Mouse (Mus musculus): ENCODE measurements at regions not wholly inside any gene's neighbourhood (a gene's known extent, or its start where the extent isn't known, plus 50 kb on each side); places are given as distances from the start of the nearest gene placed in this dataset.

GRCm38 (mm10) chr2:33983112-33983748 lies 95.5 kb upstream of the Mvb12b start:
- Histone ChIP-seq H3K9ac (ENCODE audit: low read length) (no peak overlapping the region), H3K27ac (ENCODE audit: low read depth) (no peak overlapping the region), H3K4me2 (ENCODE audit: low read length) (no peak overlapping the region), H3K27me3 (replicated peaks; ENCODE audit: control insufficient read depth, insufficient read depth, low read length) (no peaks in the 10 kb centered on the region), H3K36me3 (ENCODE audit: control insufficient read depth, insufficient read depth, low read length) (no peaks in the 10 kb centered on the region), H3K9me3 (ENCODE audit: control insufficient read depth, low read length) (no peaks in the 10 kb centered on the region), H3K4me3 (ENCODE audit: low read depth, low read length) (no peak overlapping the region), H3K4me1 (replicated peaks; ENCODE audit: control insufficient read depth, insufficient read depth, low read length) (no peaks in the 10 kb centered on the region)
- 37% methylated on average over 11 of the region's 11 CpGs for WGBS
- no peak for DNase-seq (ENCODE audit: low spot score)
- ATAC-seq (replicated peaks; ENCODE audit: low FRiP score, low TSS enrichment, low read depth), result no peak

GRCm38 (mm10) chr2:33981936-33982335 lies 94.2 kb upstream of the Mvb12b start:
- Histone ChIP-seq H3K4me3 (ENCODE audit: low read depth, low read length) (no peak overlapping the region), H3K9me3 (ENCODE audit: control insufficient read depth, low read length) (no peaks in the 10 kb centered on the region), H3K4me1 (replicated peaks; ENCODE audit: control insufficient read depth, insufficient read depth, low read length) (no peaks in the 10 kb centered on the region), H3K27ac (ENCODE audit: low read depth) (no peak overlapping the region), H3K4me2 (ENCODE audit: low read length) (no peak overlapping the region), H3K27me3 (replicated peaks; ENCODE audit: control insufficient read depth, insufficient read depth, low read length) (no peaks in the 10 kb centered on the region), H3K36me3 (ENCODE audit: control insufficient read depth, insufficient read depth, low read length) (no peaks in the 10 kb centered on the region), H3K9ac (ENCODE audit: low read length) (no peak overlapping the region)
- 35% methylated on average over 8 of the region's 8 CpGs for WGBS
- DNase-seq (ENCODE audit: low spot score) (no peak), ATAC-seq (replicated peaks; ENCODE audit: low FRiP score, low TSS enrichment, low read depth) (no peak)

GRCm38 (mm10) chr2:33981321-33981720 lies 93.6 kb upstream of the Mvb12b start:
- Histone ChIP-seq H3K4me1 (replicated peaks; ENCODE audit: control insufficient read depth, insufficient read depth, low read length) (no peaks in the 10 kb centered on the region), H3K4me2 (ENCODE audit: low read length) (no peak overlapping the region), H3K9me3 (ENCODE audit: control insufficient read depth, low read length) (no peaks in the 10 kb centered on the region), H3K27me3 (replicated peaks; ENCODE audit: control insufficient read depth, insufficient read depth, low read length) (0 out of 2 replicates have a peak, but pooled peaks cover 4% of the 10 kb centered on the region), H3K4me3 (ENCODE audit: low read depth, low read length) (no peak overlapping the region), H3K36me3 (ENCODE audit: control insufficient read depth, insufficient read depth, low read length) (no peaks in the 10 kb centered on the region), H3K27ac (ENCODE audit: low read depth) (no peak overlapping the region), H3K9ac (ENCODE audit: low read length) (no peak overlapping the region)
- ATAC-seq (replicated peaks; ENCODE audit: low FRiP score, low TSS enrichment, low read depth) (no peak), DNase-seq (ENCODE audit: low spot score) (no peak)
- 81% methylated on average over 7 of the region's 7 CpGs for WGBS

DNA sequence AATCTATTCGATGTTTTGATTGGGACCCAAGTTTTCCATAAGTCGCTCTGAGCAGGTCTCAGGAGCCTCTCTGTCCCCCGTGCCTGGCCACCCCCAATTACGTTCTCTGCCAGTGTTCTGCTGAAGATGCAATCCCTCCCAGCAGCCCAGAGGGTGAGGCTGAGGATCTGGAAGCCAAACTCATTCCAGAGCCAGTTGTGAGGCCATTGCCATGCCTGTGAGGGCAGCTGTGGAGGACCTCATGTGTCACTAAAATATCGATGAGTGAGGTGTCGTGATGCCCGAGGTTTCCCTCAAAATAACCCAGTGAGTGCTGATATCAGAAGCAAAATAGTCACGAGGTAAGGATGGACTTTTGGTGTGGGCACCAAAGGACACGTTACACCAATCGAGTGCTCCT lies 93.1 kb upstream of the Mvb12b start:
- no peak for DNase-seq (ENCODE audit: low spot score)
- WGBS, result 84% methylated on average over 10 of the region's 10 CpGs

GRCm38 (mm10) chr2:33979276-33979675 lies 91.5 kb upstream of the Mvb12b start:
- H3K36me3 ChIP-seq (ENCODE audit: control insufficient read depth, insufficient read depth, low read length), result no peaks in the 10 kb centered on the region
- no peaks in the 10 kb centered on the region for H3K9me3 ChIP-seq (ENCODE audit: control insufficient read depth, low read length)
- H3K9ac ChIP-seq (ENCODE audit: low read length), result no peak overlapping the region
- no peak overlapping the region for H3K4me2 ChIP-seq (ENCODE audit: low read length)
- H3K27ac ChIP-seq (ENCODE audit: low read depth), result no peak overlapping the region
- H3K4me1 ChIP-seq (replicated peaks; ENCODE audit: control insufficient read depth, insufficient read depth, low read length), result no peaks in the 10 kb centered on the region
- ATAC-seq (replicated peaks; ENCODE audit: low FRiP score, low TSS enrichment, low read depth) (no peak), DNase-seq (ENCODE audit: low spot score) (no peak)
- 0 out of 2 replicates have a peak, but pooled peaks cover 4% of the 10 kb centered on the region for H3K27me3 ChIP-seq (replicated peaks; ENCODE audit: control insufficient read depth, insufficient read depth, low read length)
- H3K4me3 ChIP-seq (ENCODE audit: low read depth, low read length), result no peak overlapping the region

More for the DNA sequence above, 93.1 kb upstream of the Mvb12b start:
- H3K4me3 ChIP-seq (ENCODE audit: low read depth, low read length), result no peak overlapping the region
- ATAC-seq (replicated peaks; ENCODE audit: low FRiP score, low TSS enrichment, low read depth), result no peak
- H3K27me3 ChIP-seq (replicated peaks; ENCODE audit: control insufficient read depth, insufficient read depth, low read length), result 0 out of 2 replicates have a peak, but pooled peaks cover 4% of the 10 kb centered on the region
- H3K27ac ChIP-seq (ENCODE audit: low read depth), result no peak overlapping the region
- H3K9me3 ChIP-seq (ENCODE audit: control insufficient read depth, low read length), result no peaks in the 10 kb centered on the region
- no peaks in the 10 kb centered on the region for H3K4me1 ChIP-seq (replicated peaks; ENCODE audit: control insufficient read depth, insufficient read depth, low read length)
- H3K36me3 ChIP-seq (ENCODE audit: control insufficient read depth, insufficient read depth, low read length), result no peaks in the 10 kb centered on the region
- H3K4me2 ChIP-seq (ENCODE audit: low read length), result no peak overlapping the region
- no peak overlapping the region for H3K9ac ChIP-seq (ENCODE audit: low read length)

- Histone ChIP-seq H3K4me2 (ENCODE audit: low read length) (no peak overlapping the region), H3K9me3 (ENCODE audit: control insufficient read depth, low read length) (no peaks in the 10 kb centered on the region), H3K36me3 (ENCODE audit: control insufficient read depth, insufficient read depth, low read length) (no peaks in the 10 kb centered on the region), H3K27me3 (replicated peaks; ENCODE audit: control insufficient read depth, insufficient read depth, low read length) (0 out of 2 replicates have a peak, but pooled peaks cover 4% of the 10 kb centered on the region), H3K27ac (ENCODE audit: low read depth) (no peak overlapping the region), H3K4me3 (ENCODE audit: low read depth, low read length) (no peak overlapping the region), H3K4me1 (replicated peaks; ENCODE audit: control insufficient read depth, insufficient read depth, low read length) (no peaks in the 10 kb centered on the region), H3K9ac (ENCODE audit: low read length) (no peak overlapping the region)
- DNase-seq (ENCODE audit: low spot score), result no peak
- WGBS, result 85% methylated on average over 4 of the region's 4 CpGs
- ATAC-seq (replicated peaks; ENCODE audit: low FRiP score, low TSS enrichment, low read depth), result no peak
These were observed 90.8 kb upstream of the Mvb12b start for GRCm38 (mm10) chr2:33978550-33978949.

DNA sequence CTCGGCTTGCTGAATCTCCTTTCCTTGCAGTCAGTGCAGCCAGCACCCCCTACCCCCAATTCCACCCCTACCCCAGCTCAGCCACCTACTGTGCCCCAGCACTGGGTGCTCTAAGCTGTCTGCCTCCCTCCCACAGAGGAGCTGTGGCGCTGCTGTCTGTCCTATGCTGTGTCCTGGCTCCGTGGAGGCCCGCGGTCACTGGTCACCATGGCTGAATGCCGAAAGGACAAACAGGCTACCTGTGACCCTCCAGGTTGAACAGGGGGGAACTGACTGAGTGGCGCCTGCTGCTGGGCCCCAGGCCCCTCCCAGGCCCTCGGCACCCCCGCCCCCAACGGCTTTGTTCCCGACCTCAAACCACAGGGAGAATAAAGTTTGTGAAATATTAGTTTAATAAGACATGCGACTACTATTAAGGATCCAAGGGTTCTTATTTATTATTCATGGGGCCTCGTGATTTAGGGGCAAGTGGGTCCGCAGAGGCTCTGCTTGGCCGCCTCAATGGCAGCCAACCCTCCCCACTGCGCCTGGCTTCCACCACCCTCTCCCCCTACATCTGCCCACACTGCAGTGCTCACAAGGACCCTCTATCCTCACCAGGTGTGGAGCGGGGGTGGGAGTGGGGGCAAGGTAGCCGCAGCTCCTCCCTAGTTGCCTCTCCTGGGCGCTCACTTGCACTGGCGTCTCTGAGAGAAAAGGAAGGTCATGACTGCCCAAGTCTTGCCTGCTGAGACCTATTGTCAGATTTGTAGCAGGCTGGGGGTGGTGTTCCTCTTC lies 90.0 kb upstream of the Mvb12b start:
- no peaks in the 10 kb centered on the region for H3K4me1 ChIP-seq (replicated peaks; ENCODE audit: control insufficient read depth, insufficient read depth, low read length)
- H3K4me3 ChIP-seq (ENCODE audit: low read depth, low read length), result no peak overlapping the region
- H3K27me3 ChIP-seq (replicated peaks; ENCODE audit: control insufficient read depth, insufficient read depth, low read length), result 0 out of 2 replicates have a peak, but pooled peaks cover 4% of the 10 kb centered on the region
- H3K9ac ChIP-seq (ENCODE audit: low read length), result no peak overlapping the region
- DNase-seq (ENCODE audit: low spot score), result no peak
- no peak overlapping the region for H3K27ac ChIP-seq (ENCODE audit: low read depth)
- no peak for ATAC-seq (replicated peaks; ENCODE audit: low FRiP score, low TSS enrichment, low read depth)
- H3K36me3 ChIP-seq (ENCODE audit: control insufficient read depth, insufficient read depth, low read length), result no peaks in the 10 kb centered on the region
- no peaks in the 10 kb centered on the region for H3K9me3 ChIP-seq (ENCODE audit: control insufficient read depth, low read length)
- WGBS, result 70% methylated on average over 20 of the region's 20 CpGs
- H3K4me2 ChIP-seq (ENCODE audit: low read length), result no peak overlapping the region

GRCm38 (mm10) chr2:33977151-33977550 lies 89.4 kb upstream of the Mvb12b start:
- 83% methylated on average over 5 of the region's 5 CpGs for WGBS
- ATAC-seq (replicated peaks; ENCODE audit: low FRiP score, low TSS enrichment, low read depth), result no peak

More at GRCm38 (mm10) chr2:33977151-33977550, 89.4 kb upstream of the Mvb12b start:
- no peak overlapping the region for H3K9ac ChIP-seq (ENCODE audit: low read length)
- no peak for DNase-seq (ENCODE audit: low spot score)
- no peaks in the 10 kb centered on the region for H3K9me3 ChIP-seq (ENCODE audit: control insufficient read depth, low read length)
- H3K27ac ChIP-seq (ENCODE audit: low read depth), result no peak overlapping the region
- H3K4me3 ChIP-seq (ENCODE audit: low read depth, low read length), result no peak overlapping the region
- H3K4me2 ChIP-seq (ENCODE audit: low read length), result no peak overlapping the region
- H3K27me3 ChIP-seq (replicated peaks; ENCODE audit: control insufficient read depth, insufficient read depth, low read length), result 0 out of 2 replicates have a peak, but pooled peaks cover 4% of the 10 kb centered on the region
- no peaks in the 10 kb centered on the region for H3K36me3 ChIP-seq (ENCODE audit: control insufficient read depth, insufficient read depth, low read length)
- no peaks in the 10 kb centered on the region for H3K4me1 ChIP-seq (replicated peaks; ENCODE audit: control insufficient read depth, insufficient read depth, low read length)
